Mouse (Mus musculus) spleen, adult 2 months (tissue): ENCODE measurements at regions not wholly inside any gene's neighbourhood (a gene's known extent, or its start where the extent isn't known, plus 50 kb on each side); places are given as distances from the start of the nearest gene placed in this dataset.

Source experiments
- CTCF ChIP-seq: fragments of 200-500 bp; IDR thresholded peaks from 2 replicates; pipeline ENCODE4 v1.5.1; 2011; ENCODE audit warnings: mild to moderate bottlenecking, inconsistent platforms; ENCODE audit not compliant: insufficient read depth, insufficient read length, insufficient replicate concordance; ENCODE audit errors: extremely low read depth
- POLR2A ChIP-seq: fragments of 200-500 bp; IDR thresholded peaks from 2 replicates; pipeline ENCODE4 v1.6.1; 2011; ENCODE audit warnings: low read depth, low read length, inconsistent platforms

DNA sequence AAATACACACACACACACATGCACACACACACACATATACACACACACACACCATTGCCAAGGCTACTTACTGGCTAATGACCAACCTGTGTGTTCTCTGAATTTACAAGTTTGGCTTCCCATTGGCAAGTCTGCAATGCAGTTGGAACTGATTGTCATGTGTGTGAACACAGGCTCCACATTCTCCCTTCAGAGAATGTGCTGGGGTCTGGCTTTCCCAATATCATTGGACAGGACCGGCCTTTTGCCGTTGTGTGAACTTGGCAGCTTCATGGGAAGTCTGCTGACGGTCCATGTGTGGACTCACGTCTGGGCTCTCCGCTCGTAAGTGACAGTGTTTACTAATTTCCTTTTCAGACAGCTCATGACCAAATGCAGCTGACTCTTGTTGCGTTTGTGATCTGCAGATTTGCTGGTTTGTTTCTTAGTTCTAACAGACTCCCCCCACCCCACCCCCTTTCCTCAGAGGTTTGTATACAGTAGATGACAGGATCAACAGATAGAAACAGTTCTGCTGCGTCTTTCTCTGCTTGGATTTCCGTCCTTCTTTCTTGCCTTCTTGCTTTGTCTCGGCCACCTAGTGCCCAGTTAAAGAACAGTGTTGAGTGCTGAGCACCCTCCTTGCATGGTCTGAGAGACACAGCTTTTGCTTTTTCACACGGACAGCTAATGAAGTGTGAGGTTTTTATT is 183.1 kb upstream of the Sulf2 start:
- TF ChIP-seq CTCF (no peak), POLR2A (no peak)
